Mouse (Mus musculus) lung, adult 2 months (tissue): ENCODE data around the gene Cyp2s1. TPM values are rescaled to one million over a fixed set of nuclear protein-coding genes. Genes with fewer than 3 reads are reported as not detected.

Source experiments
- DNase-seq: peaks from one replicate; pipeline ENCODE4 v3.0.0; 2022
- H3K4me1 ChIP-seq: fragments of 200-500 bp; 2 replicates; pipeline ENCODE4 v1.6.1; 2011; ENCODE audit warnings: low read length; ENCODE audit not compliant: control insufficient read depth, insufficient read depth
- H3K4me3 ChIP-seq: fragments of 200-500 bp; replicated peaks from 2 replicates; pipeline ENCODE3; 2011; ENCODE audit warnings: low read depth, mild to moderate bottlenecking, control low read depth, low read length; ENCODE audit errors: extremely low read depth
- CTCF ChIP-seq: fragments of 200-500 bp; IDR thresholded peaks from 2 replicates; pipeline ENCODE4 v1.5.1; 2011; ENCODE audit warnings: mild to moderate bottlenecking, low read length, control low read depth; ENCODE audit not compliant: insufficient read depth
- POLR2A ChIP-seq: fragments of 200-500 bp; IDR thresholded peaks from 2 replicates; pipeline ENCODE4 v1.6.1; 2011; ENCODE audit warnings: low read depth, mild to moderate bottlenecking, control low read depth, low read length, borderline replicate concordance; ENCODE audit errors: extremely low read depth
- WGBS: fragments of 180-500 bp; shearing (Covaris S2); methylation state at CpG from one replicate; pipeline ENCODE4 v1.1.7; 2018; 5-methylcytosine and 5-hydroxymethylcytosine counted together
- polyA plus RNA-seq: library from polyadenylated mRNA; depleted of rRNA; stranded (reverse); fragments of >200 nt; gene quantifications from 2 replicates; pipeline ENCODE4 v1.2.3, GENCODE M21; 2012; rRNA removed

Cyp2s1 gene
- polyA plus RNA-seq, 1 experiment, result 135 TPM

DNA sequence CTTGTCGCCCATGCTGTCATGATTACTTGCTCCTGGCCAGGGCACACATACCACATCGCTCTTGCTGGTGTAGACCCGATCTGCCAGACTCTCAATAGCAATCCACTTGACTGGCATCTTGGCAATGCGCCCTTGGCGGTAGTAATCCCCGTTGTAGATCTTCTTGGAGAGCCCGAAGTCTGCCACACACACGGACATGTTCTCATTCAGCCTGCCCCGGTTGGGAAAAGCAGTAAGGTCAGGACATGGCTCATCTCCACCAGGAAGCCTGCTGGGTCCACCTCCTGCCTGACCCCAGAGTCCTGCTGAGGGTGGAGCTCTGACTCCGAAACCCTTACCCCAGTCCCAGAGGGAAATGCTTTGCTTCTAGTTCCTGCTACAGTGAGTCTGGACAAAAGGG, 55.4 kb downstream of the Cyp2s1 start:
- WGBS, result 49% methylated on average over 10 of the region's 10 CpGs
- Histone ChIP-seq H3K4me3 (no peak overlapping the region), H3K4me1 (no peaks in the 10 kb centered on the region)
- no peak for TF ChIP-seq POLR2A
- no peak for TF ChIP-seq CTCF
- peak; percentile 52 for DNase-seq

GRCm38 (mm10) chr7:25756011-25756410, 60.7 kb downstream of the Cyp2s1 start:
- peak overlapping the region; percentile 52 for H3K4me3 ChIP-seq
- DNase-seq, result peak; percentile 81
- WGBS, result 0% methylated on average over 18 of the region's 18 CpGs
- peaks cover 11% of the 10 kb centered on the region; the same call in 1 of the 2 replicates for H3K4me1 ChIP-seq
- TF ChIP-seq POLR2A, result peak; percentile 91; the same call in 1 of the 2 replicates
- peak; percentile 53 for TF ChIP-seq CTCF

- H3K4me1 ChIP-seq, result peaks cover 11% of the 10 kb centered on the region; the same call in 1 of the 2 replicates
- H3K4me3 ChIP-seq, result peak overlapping the region; percentile 52
- DNase-seq, result no peak
- under 1% methylated on average over 15 of the region's 15 CpGs for WGBS
- TF ChIP-seq POLR2A (peak; percentile 20; the same call in 1 of the 2 replicates), CTCF (no peak)
These were observed 61.3 kb downstream of the Cyp2s1 start for GRCm38 (mm10) chr7:25755468-25755833.

DNA sequence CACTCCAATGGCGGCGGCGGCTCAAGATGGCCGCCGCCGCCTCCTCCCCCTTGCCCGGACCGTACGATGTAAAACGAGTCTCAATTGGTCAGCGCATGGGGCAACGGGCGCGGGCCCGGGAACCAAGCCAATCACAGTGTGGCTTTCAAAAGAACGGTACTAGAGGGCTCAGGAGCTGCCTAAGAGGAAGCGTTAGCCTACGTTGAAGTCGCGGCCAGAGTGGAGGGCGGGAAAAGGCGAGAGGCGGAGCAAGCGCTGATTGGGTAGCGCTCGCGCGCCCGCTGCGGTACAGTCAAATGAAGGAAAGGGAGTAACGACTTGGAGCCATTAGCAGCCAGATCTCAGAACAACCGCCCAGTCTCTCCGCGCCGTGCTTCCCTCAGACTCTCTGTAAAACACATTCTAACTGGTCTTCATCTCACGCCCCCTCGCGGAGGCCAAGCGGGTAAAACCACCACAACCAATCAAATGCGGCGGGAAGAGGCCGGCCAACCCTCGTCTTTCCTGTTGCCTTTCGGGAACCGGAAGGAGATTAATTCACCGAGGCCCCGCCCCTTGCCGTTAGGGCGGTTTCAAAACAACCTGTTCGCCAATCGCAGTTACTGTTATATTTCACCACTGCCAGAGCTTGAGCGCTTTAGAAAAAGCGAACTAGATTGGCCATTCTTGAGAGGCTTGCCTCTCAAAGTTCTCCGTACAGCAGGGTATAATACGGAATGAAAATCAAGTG, 61.8 kb downstream of the Cyp2s1 start, which contains the start of gene Hnrnpul1:
Gene Hnrnpul1 (minus strand): TSS at position 20 of the 730 bp plus-strand sequence.
- peak within 1 kb of the TSS; percentile 80 for H3K4me3 ChIP-seq
- WGBS, result under 1% methylated on average over 55 of the region's 55 CpGs
- peak; percentile 98 for DNase-seq
- H3K4me1 ChIP-seq, result peaks cover 11% of the 10 kb centered on the region; the same call in 1 of the 2 replicates
- peak; percentile 27; the same call in 1 of the 2 replicates for TF ChIP-seq CTCF
- peak; percentile 72; the same call in 1 of the 2 replicates for TF ChIP-seq POLR2A

DNA sequence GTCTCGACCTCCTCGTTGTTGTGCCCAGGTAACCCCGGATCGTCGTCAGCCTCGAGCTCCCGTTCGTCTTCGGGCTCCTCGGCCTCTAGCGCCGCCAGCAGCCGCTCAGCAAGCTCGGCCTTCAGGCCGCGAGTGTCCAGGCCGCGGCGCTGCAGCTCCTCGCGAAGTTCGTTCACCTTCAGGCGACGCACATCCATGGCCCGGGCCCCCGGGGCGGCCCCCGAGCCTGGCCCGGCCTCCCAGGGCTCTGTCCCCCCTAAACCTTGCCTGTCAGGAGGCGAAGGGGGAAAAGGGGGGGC, 62.3 kb downstream of the Cyp2s1 start:
- Histone ChIP-seq H3K4me1 (peaks cover 11% of the 10 kb centered on the region; the same call in 1 of the 2 replicates), H3K4me3 (peak overlapping the region; percentile 80)
- WGBS, result 1% methylated on average over 30 of the region's 30 CpGs
- TF ChIP-seq POLR2A, result peak; percentile 24; the same call in 1 of the 2 replicates
- TF ChIP-seq CTCF, result no peak
- DNase-seq, result no peak

DNA sequence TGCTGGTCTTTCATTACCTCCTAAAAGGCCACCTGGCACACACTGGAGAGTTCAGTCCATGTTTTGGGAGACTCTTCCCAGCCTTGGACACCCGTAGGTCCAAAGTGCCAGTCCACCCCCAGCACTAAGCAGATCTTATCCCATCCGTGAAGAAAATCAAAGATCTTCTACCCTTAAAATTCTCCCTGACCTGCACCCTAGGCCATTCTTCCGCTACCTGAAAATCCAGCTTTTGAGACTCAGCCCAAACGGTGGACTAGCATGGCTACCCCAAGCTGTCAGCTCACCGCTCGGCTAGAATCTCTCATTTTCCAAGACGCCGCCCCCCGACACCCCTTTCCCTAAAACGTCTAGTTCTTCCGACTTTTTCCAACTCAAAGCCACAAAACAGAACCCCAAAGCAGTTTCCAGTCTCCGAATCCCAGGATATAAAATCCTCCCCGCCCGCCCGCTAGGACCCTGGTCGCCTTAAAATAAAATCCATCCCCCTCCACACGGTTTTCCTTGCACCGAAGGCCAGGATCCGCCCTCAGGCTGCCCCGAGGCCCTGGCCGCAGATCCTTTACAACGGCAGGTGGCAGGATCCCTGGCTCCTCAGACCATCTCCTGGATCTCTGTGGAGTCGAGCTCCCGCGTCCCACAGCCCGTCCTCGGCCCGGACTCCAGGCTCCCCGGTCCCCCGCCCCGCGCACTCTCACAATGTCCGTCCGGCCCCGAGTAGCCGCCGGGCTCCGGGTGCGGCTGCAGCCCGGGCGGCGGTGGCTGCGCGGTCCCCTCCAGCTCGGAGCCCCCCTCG, 62.9 kb downstream of the Cyp2s1 start:
- peaks cover 11% of the 10 kb centered on the region; the same call in 1 of the 2 replicates for H3K4me1 ChIP-seq
- WGBS, result 1% methylated on average over 46 of the region's 46 CpGs
- TF ChIP-seq CTCF (no peak), POLR2A (no peak)
- no peak for DNase-seq
- peak overlapping the region; percentile 80 for H3K4me3 ChIP-seq

- no peak for DNase-seq
- no peak for TF ChIP-seq POLR2A
- TF ChIP-seq CTCF, result no peak
- Histone ChIP-seq H3K4me1 (peaks cover 11% of the 10 kb centered on the region; the same call in 1 of the 2 replicates), H3K4me3 (no peak overlapping the region)
These were observed 63.6 kb downstream of the Cyp2s1 start for GRCm38 (mm10) chr7:25753076-25753475.

Other genes starting within 250 kb of the Cyp2s1 start
- gene Erich4, start 201.0 kb downstream of the Cyp2s1 start, polyA plus RNA-seq, result not detected in 2 replicates
- gene Dmac2, start 197.5 kb downstream of the Cyp2s1 start, polyA plus RNA-seq, result 36.3 and 40.9 TPM in 2 replicates
- gene B3gnt8, start 190.3 kb downstream of the Cyp2s1 start, polyA plus RNA-seq, result 15.5 and 15.8 TPM in 2 replicates
- 140 and 143 TPM in 2 replicates for gene Bckdha, start 157.9 kb downstream of the Cyp2s1 start, polyA plus RNA-seq
- 53.1 and 60.8 TPM in 2 replicates for gene Exosc5, start 157.7 kb downstream of the Cyp2s1 start, polyA plus RNA-seq
- 0.37 and 0.86 TPM in 2 replicates for gene Tmem91, start 141.7 kb downstream of the Cyp2s1 start, polyA plus RNA-seq
- 51.7 and 53.4 TPM in 2 replicates for gene B9d2, start 136.1 kb downstream of the Cyp2s1 start, polyA plus RNA-seq
- 68.3 and 71.1 TPM in 2 replicates for gene Tgfb1, start 129.9 kb downstream of the Cyp2s1 start, polyA plus RNA-seq
- gene Ccdc97, start 97.8 kb downstream of the Cyp2s1 start, polyA plus RNA-seq, result 60.0 and 69.2 TPM in 2 replicates
- 43.8 and 49.9 TPM in 2 replicates for gene Hnrnpul1, start 62.2 kb downstream of the Cyp2s1 start, polyA plus RNA-seq
- gene Axl, start 28.2 kb downstream of the Cyp2s1 start, polyA plus RNA-seq, result 91.8 and 92.0 TPM in 2 replicates
- gene Cyp2b10, start 80.7 kb upstream of the Cyp2s1 start, polyA plus RNA-seq, result 120 and 161 TPM in 2 replicates
- gene Cyp2b13, start 244.6 kb upstream of the Cyp2s1 start, polyA plus RNA-seq, result 0.77 TPM in 1 of 2 replicates, not detected in the other